In the genomic region with DNA sequence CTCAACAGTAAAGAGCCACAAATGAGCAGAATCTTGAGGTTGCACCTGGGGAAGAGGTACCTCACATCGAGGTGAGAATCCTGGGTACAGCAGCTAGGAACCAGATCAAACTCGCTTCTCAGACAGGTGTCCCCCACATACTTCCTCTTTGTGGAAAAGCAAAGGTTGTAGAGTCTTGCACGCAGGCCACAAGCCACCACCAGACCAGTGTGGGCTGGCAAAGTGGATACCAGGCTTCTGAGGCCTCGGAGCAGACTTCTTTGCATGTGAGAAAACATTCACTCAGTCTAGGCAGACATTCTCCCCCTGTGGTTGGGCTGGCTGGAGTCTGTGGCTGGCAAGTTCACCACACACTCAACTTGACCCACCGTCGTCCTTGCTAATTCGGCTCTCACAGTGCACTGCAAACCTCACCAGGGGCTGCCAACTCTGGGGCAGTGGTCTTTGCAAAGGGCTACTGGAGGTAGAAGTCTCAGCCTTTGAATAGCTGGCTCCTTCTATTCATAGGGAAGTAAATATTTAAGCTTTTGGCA, we compare ENCODE assay signal across 17 mouse cellular contexts.
DNase-seq lines count a peak whose midpoint lies in the region; ATAC-seq and TF ChIP-seq lines count a peak whose summit lies in the region.
"Had no signal": no experiment of that assay in that cellular context is flagged by ENCODE, and none has a peak within 500 bp of the region (broad histone marks: within the 10 kb centered on the region; RNA-seq: fewer than 3 reads in every experiment).

No protein-coding gene starts in this region.

- no peak overlapping the region for H3K9ac ChIP-seq in forebrain, embryonic 15.5 days (replicated peaks)
- no peak overlapping the region for H3K9ac ChIP-seq in forebrain, embryonic 13.5 days
- H3K9ac ChIP-seq in midbrain, embryonic 12.5 days (replicated peaks): no peak overlapping the region
- H3K9ac ChIP-seq in midbrain, postnatal 0 days (replicated peaks; ENCODE audit: low read length, poor library complexity, severe bottlenecking): no peak overlapping the region
- H3K9ac ChIP-seq in hindbrain, embryonic 15.5 days: no peak overlapping the region
- no peak overlapping the region for H3K9ac ChIP-seq in liver, embryonic 12.5 days
- H3K9ac ChIP-seq: limb, embryonic 12.5 days had no signal

- no peak for DNase-seq in midbrain, postnatal 0 days (ENCODE audit: low spot score)
- DNase-seq in right cerebral cortex, postnatal 14 days: no peak
- DNase-seq: embryo, embryonic 11 days; heart, adult 2 months; heart, postnatal 10 days; kidney, postnatal 25 days; lung, postnatal 14 days; thymus, postnatal 36 days had no signal

- no peak for TF ChIP-seq CTCF in midbrain, postnatal 0 days (IDR thresholded peaks at IDR 0.05)
- TF ChIP-seq CTCF in olfactory bulb, adult 2 months (IDR thresholded peaks at IDR 0.05; ENCODE audit: insufficient read depth, low read depth, low read length): no peak

- no peak for TF ChIP-seq POLR2A in olfactory bulb, adult 2 months (IDR thresholded peaks at IDR 0.05; ENCODE audit: insufficient read depth, low read depth, low read length)

- H3K27ac ChIP-seq in forebrain, embryonic 15.5 days (replicated peaks): peak overlapping the region; percentile 39; the same call in 1 of the 2 replicates
- no peak overlapping the region; the same call in 1 of the 2 replicates for H3K27ac ChIP-seq in forebrain, embryonic 13.5 days
- peak overlapping the region; percentile 31 for H3K27ac ChIP-seq in midbrain, embryonic 12.5 days (replicated peaks)
- no peak overlapping the region for H3K27ac ChIP-seq in midbrain, postnatal 0 days (ENCODE audit: low read depth, low read length)
- peak overlapping the region; percentile 46; the same call in 1 of the 2 replicates for H3K27ac ChIP-seq in hindbrain, embryonic 15.5 days (replicated peaks)
- H3K27ac ChIP-seq in olfactory bulb, adult 2 months (ENCODE audit: insufficient read depth, low read depth, low read length): 0 out of 2 replicates have a peak overlapping the region, but pooled peaks have one; percentile 17
- H3K27ac ChIP-seq in liver, embryonic 12.5 days: no peak overlapping the region
- H3K27ac ChIP-seq: forebrain, embryonic 10.5 days; heart, adult 2 months; limb, embryonic 12.5 days had no signal

- no peak overlapping the region for H3K4me2 ChIP-seq in forebrain, embryonic 15.5 days (replicated peaks)
- H3K4me2 ChIP-seq in forebrain, embryonic 13.5 days: no peak overlapping the region
- no peak overlapping the region for H3K4me2 ChIP-seq in midbrain, embryonic 12.5 days (replicated peaks)
- no peak overlapping the region for H3K4me2 ChIP-seq in midbrain, postnatal 0 days (ENCODE audit: low read depth, low read length, poor library complexity, severe bottlenecking)
- no peak overlapping the region for H3K4me2 ChIP-seq in hindbrain, embryonic 15.5 days
- H3K4me2 ChIP-seq in liver, embryonic 12.5 days: no peak overlapping the region
- H3K4me2 ChIP-seq: limb, embryonic 12.5 days had no signal

- H3K27me3 ChIP-seq in forebrain, embryonic 15.5 days: no peaks in the 10 kb centered on the region
- H3K27me3 ChIP-seq in forebrain, embryonic 13.5 days: no peaks in the 10 kb centered on the region
- peaks cover 3% of the 10 kb centered on the region for H3K27me3 ChIP-seq in midbrain, embryonic 12.5 days
- H3K27me3 ChIP-seq in midbrain, postnatal 0 days (ENCODE audit: insufficient read depth, low read length): no peaks in the 10 kb centered on the region
- no peaks in the 10 kb centered on the region for H3K27me3 ChIP-seq in hindbrain, embryonic 15.5 days
- no peaks in the 10 kb centered on the region for H3K27me3 ChIP-seq in liver, embryonic 12.5 days (replicated peaks)
- H3K27me3 ChIP-seq: limb, embryonic 12.5 days had no signal

- no peaks in the 10 kb centered on the region for H3K36me3 ChIP-seq in forebrain, embryonic 15.5 days
- H3K36me3 ChIP-seq in forebrain, embryonic 13.5 days (ENCODE audit: poor library complexity, severe bottlenecking): no peaks in the 10 kb centered on the region
- no peaks in the 10 kb centered on the region for H3K36me3 ChIP-seq in midbrain, embryonic 12.5 days
- no peaks in the 10 kb centered on the region for H3K36me3 ChIP-seq in midbrain, postnatal 0 days (ENCODE audit: insufficient read depth, low read length)
- H3K36me3 ChIP-seq in hindbrain, embryonic 15.5 days: no peaks in the 10 kb centered on the region
- no peaks in the 10 kb centered on the region for H3K36me3 ChIP-seq in liver, embryonic 12.5 days
- H3K36me3 ChIP-seq: limb, embryonic 12.5 days had no signal

- H3K4me1 ChIP-seq in forebrain, embryonic 15.5 days: peaks cover 73% of the 10 kb centered on the region
- peaks cover 70% of the 10 kb centered on the region for H3K4me1 ChIP-seq in forebrain, embryonic 13.5 days
- H3K4me1 ChIP-seq in midbrain, embryonic 12.5 days: peaks cover 43% of the 10 kb centered on the region
- H3K4me1 ChIP-seq in midbrain, postnatal 0 days (ENCODE audit: insufficient read depth, low read length): peaks cover 12% of the 10 kb centered on the region; the same call in 1 of the 2 replicates
- H3K4me1 ChIP-seq in hindbrain, embryonic 15.5 days (replicated peaks): peaks cover 59% of the 10 kb centered on the region
- peaks cover 38% of the 10 kb centered on the region for H3K4me1 ChIP-seq in olfactory bulb, adult 2 months (ENCODE audit: control insufficient read depth, insufficient read depth, low read length)
- peaks cover 13% of the 10 kb centered on the region for H3K4me1 ChIP-seq in liver, embryonic 12.5 days

- H3K9me3 ChIP-seq in forebrain, embryonic 15.5 days: no peaks in the 10 kb centered on the region
- no peaks in the 10 kb centered on the region for H3K9me3 ChIP-seq in forebrain, embryonic 13.5 days (replicated peaks)
- H3K9me3 ChIP-seq in midbrain, embryonic 12.5 days: no peaks in the 10 kb centered on the region
- no peaks in the 10 kb centered on the region for H3K9me3 ChIP-seq in midbrain, postnatal 0 days (ENCODE audit: low read length)
- H3K9me3 ChIP-seq in hindbrain, embryonic 15.5 days: no peaks in the 10 kb centered on the region
- no peaks in the 10 kb centered on the region for H3K9me3 ChIP-seq in liver, embryonic 12.5 days (replicated peaks)
- H3K9me3 ChIP-seq: forebrain, embryonic 10.5 days; limb, embryonic 12.5 days had no signal

- 67% methylated on average over 7 of the region's 7 CpGs for WGBS in forebrain, embryonic 15.5 days
- 84% methylated on average over 7 of the region's 7 CpGs for WGBS in forebrain, embryonic 13.5 days
- WGBS in midbrain, embryonic 12.5 days: 91% methylated on average over 7 of the region's 7 CpGs
- 69% methylated on average over 7 of the region's 7 CpGs for WGBS in midbrain, postnatal 0 days
- WGBS in hindbrain, embryonic 15.5 days: 75% methylated on average over 7 of the region's 7 CpGs
- 48% methylated on average over 7 of the region's 7 CpGs for WGBS in olfactory bulb, adult 2 months
- WGBS in liver, embryonic 12.5 days (ENCODE audit: insufficient replicate concordance): 54% methylated on average over 7 of the region's 7 CpGs

- no peak overlapping the region for H3K4me3 ChIP-seq in forebrain, embryonic 15.5 days
- H3K4me3 ChIP-seq in forebrain, embryonic 13.5 days: no peak overlapping the region
- no peak overlapping the region for H3K4me3 ChIP-seq in midbrain, embryonic 12.5 days
- H3K4me3 ChIP-seq in midbrain, postnatal 0 days (ENCODE audit: low read depth, low read length): no peak overlapping the region
- no peak overlapping the region for H3K4me3 ChIP-seq in hindbrain, embryonic 15.5 days
- H3K4me3 ChIP-seq in olfactory bulb, adult 2 months (ENCODE audit: insufficient read depth, low read depth, low read length): no peak overlapping the region
- H3K4me3 ChIP-seq in liver, embryonic 12.5 days: no peak overlapping the region
- H3K4me3 ChIP-seq: forebrain, embryonic 10.5 days; heart, adult 2 months; limb, embryonic 12.5 days had no signal

- ATAC-seq in forebrain, embryonic 15.5 days (replicated peaks): no peak
- ATAC-seq in forebrain, embryonic 13.5 days: no peak
- no peak for ATAC-seq in midbrain, embryonic 12.5 days (ENCODE audit: low FRiP score, low read depth)
- ATAC-seq in midbrain, postnatal 0 days (ENCODE audit: low FRiP score): no peak
- peak; percentile 21; the same call in 1 of the 2 replicates for ATAC-seq in hindbrain, embryonic 15.5 days (ENCODE audit: low FRiP score, low read depth)
- ATAC-seq in liver, embryonic 12.5 days: no peak
- ATAC-seq: intestine, postnatal 0 days had no signal

Comparison
In these comparisons a context has a peak if more than half of its experiments do, and no peak if none do; other contexts are left out.
1. H3K27ac ChIP-seq: peak in forebrain, embryonic 15.5 days (single experiment), midbrain, embryonic 12.5 days (single experiment), hindbrain, embryonic 15.5 days (single experiment) and olfactory bulb, adult 2 months (single experiment); none in forebrain, embryonic 13.5 days (single experiment), midbrain, postnatal 0 days (single experiment) and liver, embryonic 12.5 days (single experiment).